Mouse (Mus musculus) lung, adult 2 months (tissue): ENCODE results near the gene Hoxd13. TPM values are rescaled to one million over a fixed set of nuclear protein-coding genes. Genes with fewer than 3 reads are reported as not detected.
A peak's percentile ranks its signal among the peaks of the same experiment; 100 is the strongest.

Source experiments
- DNase-seq: peaks from one replicate; pipeline ENCODE4 v3.0.0; 2022
- H3K4me1 ChIP-seq: fragments of 200-500 bp; 2 replicates; pipeline ENCODE4 v1.6.1; 2011; ENCODE audit warnings: low read length; ENCODE audit not compliant: control insufficient read depth, insufficient read depth
- H3K4me3 ChIP-seq: fragments of 200-500 bp; replicated peaks from 2 replicates; pipeline ENCODE3; 2011; ENCODE audit warnings: low read depth, mild to moderate bottlenecking, control low read depth, low read length; ENCODE audit errors: extremely low read depth
- CTCF ChIP-seq: fragments of 200-500 bp; IDR thresholded peaks from 2 replicates; pipeline ENCODE4 v1.5.1; 2011; ENCODE audit warnings: mild to moderate bottlenecking, low read length, control low read depth; ENCODE audit not compliant: insufficient read depth
- POLR2A ChIP-seq: fragments of 200-500 bp; IDR thresholded peaks from 2 replicates; pipeline ENCODE4 v1.6.1; 2011; ENCODE audit warnings: low read depth, mild to moderate bottlenecking, control low read depth, low read length, borderline replicate concordance; ENCODE audit errors: extremely low read depth
- WGBS: fragments of 180-500 bp; shearing (Covaris S2); methylation state at CpG from one replicate; pipeline ENCODE4 v1.1.7; 2018; 5-methylcytosine and 5-hydroxymethylcytosine counted together
- polyA plus RNA-seq: library from polyadenylated mRNA; depleted of rRNA; stranded (reverse); fragments of >200 nt; gene quantifications from 2 replicates; pipeline ENCODE4 v1.2.3, GENCODE M21; 2012

Hoxd13 gene
- polyA plus RNA-seq, 1 experiment, result 0.04 TPM

- Histone ChIP-seq H3K4me3 (no peak overlapping the region), H3K4me1 (no peaks in the 10 kb centered on the region)
- 5% methylated on average over 35 of the region's 35 CpGs for WGBS
- TF ChIP-seq CTCF (no peak), POLR2A (no peak)
- no peak for DNase-seq
Measured at GRCm38 (mm10) chr2:74691995-74692807, 24.1 kb downstream of the Hoxd13 start.

- TF ChIP-seq POLR2A (no peak), CTCF (no peak)
- WGBS, result 3% methylated on average over 20 of the region's 20 CpGs
- Histone ChIP-seq H3K4me1 (no peaks in the 10 kb centered on the region), H3K4me3 (no peak overlapping the region)
- no peak for DNase-seq
Measured at GRCm38 (mm10) chr2:74692808-74693431, 24.8 kb downstream of the Hoxd13 start.

GRCm38 (mm10) chr2:74693432-74693827 is 25.3 kb downstream of the Hoxd13 start:
- no peak overlapping the region for H3K4me3 ChIP-seq

GRCm38 (mm10) chr2:74694066-74694465 is 26.0 kb downstream of the Hoxd13 start:
- Histone ChIP-seq H3K4me3 (no peak overlapping the region), H3K4me1 (peaks cover 4% of the 10 kb centered on the region; the same call in 1 of the 2 replicates)
- 0 out of 2 replicates have a peak, but pooled peaks have one; percentile 13 for TF ChIP-seq CTCF
- no peak for TF ChIP-seq POLR2A
- DNase-seq, result no peak
- 4% methylated on average over 16 of the region's 16 CpGs for WGBS

More at GRCm38 (mm10) chr2:74693432-74693827, 25.3 kb downstream of the Hoxd13 start:
- WGBS, result 15% methylated on average over 4 of the region's 4 CpGs
- no peak for TF ChIP-seq CTCF
- H3K4me1 ChIP-seq, result peaks cover 4% of the 10 kb centered on the region; the same call in 1 of the 2 replicates
- DNase-seq, result no peak

- TF ChIP-seq POLR2A, result no peak
- TF ChIP-seq CTCF, result no peak
Measured at GRCm38 (mm10) chr2:74695383-74695782, 27.3 kb downstream of the Hoxd13 start.

GRCm38 (mm10) chr2:74695813-74696430 is 27.8 kb downstream of the Hoxd13 start:
- H3K4me3 ChIP-seq, result no peak overlapping the region

More at GRCm38 (mm10) chr2:74695383-74695782, 27.3 kb downstream of the Hoxd13 start:
- no peak for DNase-seq
- Histone ChIP-seq H3K4me1 (peaks cover 4% of the 10 kb centered on the region; the same call in 1 of the 2 replicates), H3K4me3 (no peak overlapping the region)
- WGBS, result 8% methylated on average over 1 of the region's 1 CpGs

GRCm38 (mm10) chr2:74696442-74697335 is 28.6 kb downstream of the Hoxd13 start:
- no peak for DNase-seq
- 5% methylated on average over 34 of the region's 34 CpGs for WGBS
- Histone ChIP-seq H3K4me1 (peaks cover 4% of the 10 kb centered on the region; the same call in 1 of the 2 replicates), H3K4me3 (no peak overlapping the region)
- TF ChIP-seq CTCF (no peak), POLR2A (no peak)

More at GRCm38 (mm10) chr2:74695813-74696430, 27.8 kb downstream of the Hoxd13 start:
- TF ChIP-seq POLR2A (no peak), CTCF (no peak)
- DNase-seq, result no peak
- WGBS, result 8% methylated on average over 7 of the region's 7 CpGs
- peaks cover 4% of the 10 kb centered on the region; the same call in 1 of the 2 replicates for H3K4me1 ChIP-seq

- DNase-seq, result no peak
- no peak for TF ChIP-seq CTCF
- no peak for TF ChIP-seq POLR2A
- H3K4me3 ChIP-seq, result no peak within 1 kb of the TSS
- peaks cover 4% of the 10 kb centered on the region; the same call in 1 of the 2 replicates for H3K4me1 ChIP-seq
- 3% methylated on average over 43 of the region's 43 CpGs for WGBS
Measured at GRCm38 (mm10) chr2:74697567-74698121, 29.5 kb downstream of the Hoxd13 start, which contains the start of gene Hoxd9. Gene Hoxd9, plus strand, starts transcription at chr2:74697727.
